ENCODE assay signal across 9 mouse cellular contexts in the genomic region with DNA sequence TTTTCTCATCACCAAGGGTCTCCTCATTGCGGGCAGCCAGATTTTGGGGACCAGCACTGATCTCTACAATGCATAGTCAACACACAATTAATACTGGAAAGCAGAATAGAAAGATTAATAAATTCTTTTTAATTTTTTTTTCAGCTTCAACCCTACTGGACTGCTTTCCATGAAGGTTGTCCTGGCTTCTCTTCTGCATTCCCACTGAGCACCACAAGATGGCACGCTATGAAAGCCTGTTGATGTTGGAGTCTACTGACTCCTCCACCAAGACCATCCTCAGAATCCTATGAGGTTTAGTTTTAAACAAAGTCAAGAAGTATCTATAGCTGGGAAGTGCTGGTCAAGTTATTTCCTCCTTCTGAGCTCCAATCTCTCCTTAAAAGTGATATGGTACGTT. TPM values are rescaled to one million over a fixed set of nuclear protein-coding genes. Genes with fewer than 3 reads are reported as not detected.
DNase-seq lines count a peak whose midpoint lies in the region; ATAC-seq and TF ChIP-seq lines count a peak whose summit lies in the region.
"Not testable (repeated sequence)": the region's sequence is repeated elsewhere in the genome, so short reads cannot be mapped to it uniquely, and the experiment has no call there.
"Had no signal": no experiment of that assay in that cellular context is flagged by ENCODE, and none has a peak within 500 bp of the region (broad histone marks: within the 10 kb centered on the region; RNA-seq: fewer than 3 reads in every experiment).

No protein-coding gene starts in this region.

- 38% methylated on average over 2 of the region's 3 CpGs for WGBS in cerebellum, adult 2 months

- H3K27ac ChIP-seq in cerebellum, adult 2 months (ENCODE audit: insufficient read depth, low read length) = not testable (repeated sequence)

- not testable (repeated sequence) for H3K27me3 ChIP-seq in cerebellum, adult 2 months (ENCODE audit: control insufficient read depth, insufficient read depth, low read length)

- peak; percentile 1 for DNase-seq in Muller cell, postnatal 12 days (ENCODE audit: inconsistent ontology term)
- peak; percentile 55 to 70 for DNase-seq in cerebellum, adult 2 months
- peak; percentile 55 for DNase-seq in gastrocnemius, adult 18-20 months (ENCODE audit: low spot score)
- DNase-seq in layer of hippocampus, postnatal 36 days = peak; percentile 50 to 66
- peak; percentile 95 for DNase-seq in lung, postnatal 36 days
- peak; percentile 67 for DNase-seq in right cerebral cortex, adult 18-20 months
- peak; percentile 60 to 71 for DNase-seq in thymus, postnatal 36 days

- H3K4me3 ChIP-seq in cerebellum, adult 2 months (replicated peaks; ENCODE audit: insufficient read depth, low read depth, low read length) = not testable (repeated sequence)

- peak; percentile 40; the same call in 1 of the 2 replicates for TF ChIP-seq CTCF in cerebellum, adult 2 months (IDR thresholded peaks at IDR 0.05; ENCODE audit: borderline replicate concordance, insufficient read depth, low read depth, low read length)

- TF ChIP-seq POLR2A in cerebellum, adult 2 months (IDR thresholded peaks at IDR 0.05; ENCODE audit: borderline replicate concordance, insufficient read depth, low read length) = not testable (repeated sequence)

- peak; percentile 83 for ATAC-seq in inflammation-experienced regulatory T-cells, adult 6 months

- H3K4me1 ChIP-seq in cerebellum, adult 2 months (ENCODE audit: control insufficient read depth, insufficient read depth, low read length) = not testable (repeated sequence)

RNA-seq across cellular contexts. Expression of gene Bcl2a1b, which starts 20.2 kb away (rescaled TPM):
- polyA plus RNA-seq in cerebellum, adult 2 months (2012; rRNA removed) = 0.69 and 0.87 TPM in 2 replicates
- not detected for total RNA-seq in gastrocnemius, adult 18-20 months (2021)
- 100 to 1,000 TPM; 262 to 408 (median 397) TPM for polyA plus RNA-seq in inflammation-experienced regulatory T-cells, adult 6 months (2017; shearing (Covaris generic))
- under 1 TPM in 1 of 2 experiments, not detected in 1; 0.45 TPM for total RNA-seq in layer of hippocampus, postnatal 36 days (2021)

RNA-seq across cellular contexts. Expression of gene Gm29094, which starts 20.3 kb away (rescaled TPM):
- polyA plus RNA-seq in cerebellum, adult 2 months (2012; rRNA removed) = not detected in 2 replicates
- not detected for total RNA-seq in gastrocnemius, adult 18-20 months (2021)
- polyA plus RNA-seq in inflammation-experienced regulatory T-cells, adult 6 months (2017; shearing (Covaris generic)) = 10 to 100 TPM in 2 of 3 experiments, 1 to 10 TPM in 1; 8.7 to 48.0 (median 45.0) TPM
- total RNA-seq in layer of hippocampus, postnatal 36 days (2021) = not detected
- polyA plus RNA-seq: neural tube, embryonic 12.5 days had no signal

RNA-seq across cellular contexts. Expression of gene Mthfs, which starts 31.6 kb away (rescaled TPM):
- polyA plus RNA-seq in cerebellum, adult 2 months (2012; rRNA removed) = 13.6 and 16.3 TPM in 2 replicates
- 10 to 100 TPM; 13.1 to 14.9 TPM for total RNA-seq in gastrocnemius, adult 18-20 months (2021)
- polyA plus RNA-seq in inflammation-experienced regulatory T-cells, adult 6 months (2017; shearing (Covaris generic)) = 100 to 1,000 TPM in 1 of 3 experiments, 10 to 100 TPM in 2; 85.3 to 110 (median 93.7) TPM
- total RNA-seq in layer of hippocampus, postnatal 36 days (2021) = 10 to 100 TPM; 31.0 to 34.8 TPM

Comparison
In these comparisons a context has a peak if more than half of its experiments do, and no peak if none do; other contexts are left out.
1. DNase-seq: peak in every context shown above with its lines; median percentile 95 in lung, postnatal 36 days; 67 in right cerebral cortex, adult 18-20 months; 66 in thymus, postnatal 36 days; 62 in cerebellum, adult 2 months; 58 in layer of hippocampus, postnatal 36 days; 55 in gastrocnemius, adult 18-20 months; 1 in Muller cell, postnatal 12 days.